In the genomic region with DNA sequence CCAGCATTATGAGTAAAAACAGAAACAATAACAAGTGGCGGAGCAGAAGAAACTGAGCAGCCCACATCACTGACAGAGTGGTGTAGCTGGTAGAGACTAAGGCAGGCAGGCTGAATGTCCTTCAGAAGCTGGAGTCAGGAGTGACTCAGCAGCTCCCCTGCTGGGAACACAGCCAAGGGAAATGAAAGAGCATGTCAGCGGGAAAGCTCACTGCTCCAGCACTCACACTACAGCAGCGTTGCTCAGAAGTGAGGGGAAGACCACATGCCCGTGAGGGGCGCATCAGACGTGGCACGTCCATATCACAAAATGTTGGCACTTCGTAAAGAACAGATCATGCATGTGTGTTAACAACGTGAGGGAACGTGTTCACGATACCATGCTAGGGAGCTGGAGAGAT, we compare ENCODE assay signal across 8 mouse cellular contexts. TPM values are rescaled to one million over a fixed set of nuclear protein-coding genes. Genes with fewer than 3 reads are reported as not detected.
A peak's percentile ranks its signal among the peaks of the same experiment; 100 is the strongest.
DNase-seq lines count a peak whose midpoint lies in the region; ATAC-seq and TF ChIP-seq lines count a peak whose summit lies in the region.

No protein-coding gene starts in this region.

- no peak overlapping the region for H3K4me3 ChIP-seq in ES-E14 (ENCODE audit: insufficient read depth in 1 of 2, low read depth in 1 of 2, low read length in 2 of 2, poor library complexity in 1 of 2, severe bottlenecking in 1 of 2)
- H3K4me3 ChIP-seq in hindbrain, embryonic 10.5 days = no peak overlapping the region
- no peak overlapping the region for H3K4me3 ChIP-seq in lung, postnatal 0 days (ENCODE audit: low read depth, low read length)

- no peak overlapping the region for H3K4me2 ChIP-seq in lung, postnatal 0 days (replicated peaks; ENCODE audit: low read depth, low read length)

- TF ChIP-seq CTCF in lung, postnatal 0 days (IDR thresholded peaks at IDR 0.05) = peak; percentile 74

- peak; percentile 81 for ATAC-seq in frontal cortex, adult (ENCODE audit: low TSS enrichment)
- peak; percentile 77 for ATAC-seq in lung, postnatal 0 days

- H3K27ac ChIP-seq in ES-E14 (ENCODE audit: insufficient read depth, low read depth, low read length, poor library complexity, severe bottlenecking) = peak overlapping the region; percentile 78
- no peak overlapping the region for H3K27ac ChIP-seq in hindbrain, embryonic 10.5 days
- no peak overlapping the region for H3K27ac ChIP-seq in lung, postnatal 0 days (ENCODE audit: low read length)

- no peaks in the 10 kb centered on the region for H3K9me3 ChIP-seq in ES-E14 (ENCODE audit: control insufficient read depth, insufficient read depth, low read depth, low read length)
- H3K9me3 ChIP-seq in hindbrain, embryonic 10.5 days = no peaks in the 10 kb centered on the region
- H3K9me3 ChIP-seq in lung, postnatal 0 days (ENCODE audit: low read length) = no peaks in the 10 kb centered on the region

- peak overlapping the region; percentile 13; the same call in 1 of the 2 replicates for H3K9ac ChIP-seq in ES-E14 (ENCODE audit: insufficient read depth, low read depth, low read length, poor library complexity, severe bottlenecking)
- no peak overlapping the region for H3K9ac ChIP-seq in lung, postnatal 0 days (replicated peaks; ENCODE audit: low read depth)

- TF ChIP-seq EP300 in lung, postnatal 0 days (IDR thresholded peaks at IDR 0.05) = no peak

- in situ Hi-C loops in ES-E14 (cut with MboI; ENCODE audit: low sequenced_read_pairs in 2 of 2, unreplicated experiment in 2 of 2) = no loop called here

- WGBS in hindbrain, embryonic 10.5 days = 31% methylated on average over 11 of the region's 11 CpGs
- 15% methylated on average over 11 of the region's 11 CpGs for WGBS in lung, postnatal 0 days

- H3K36me3 ChIP-seq in ES-E14 (ENCODE audit: control insufficient read depth, insufficient read depth, low read length, poor library complexity, severe bottlenecking) = no peaks in the 10 kb centered on the region
- no peaks in the 10 kb centered on the region for H3K36me3 ChIP-seq in hindbrain, embryonic 10.5 days
- H3K36me3 ChIP-seq in lung, postnatal 0 days (ENCODE audit: insufficient read depth, low read length) = no peaks in the 10 kb centered on the region

- no peak for DNase-seq in ES-E14 (ENCODE audit: low read depth, low spot score)
- DNase-seq in cerebellum, adult 11 months = peak; percentile 67
- DNase-seq in hindbrain, embryonic 10.5 days (ENCODE audit: low spot score) = peak; percentile 49
- peak; percentile 71 to 79 for DNase-seq in layer of hippocampus, postnatal 10 days (ENCODE audit: low spot score in 2 of 2)
- peak; percentile 88 for DNase-seq in lung, postnatal 0 days (ENCODE audit: low spot score)
- peak; percentile 81 for DNase-seq in ovary, postnatal 36 days (ENCODE audit: low spot score)
- peak; percentile 46 for DNase-seq in thymus, postnatal 25 days

- peaks cover 85% of the 10 kb centered on the region for H3K27me3 ChIP-seq in hindbrain, embryonic 10.5 days (ENCODE audit: insufficient read depth, poor library complexity, severe bottlenecking)
- peaks cover 9% of the 10 kb centered on the region; the same call in 1 of the 2 replicates for H3K27me3 ChIP-seq in lung, postnatal 0 days (replicated peaks; ENCODE audit: insufficient read depth, low read length)

- H3K4me1 ChIP-seq in ES-E14 (ENCODE audit: control insufficient read depth in 2 of 2, insufficient read depth in 2 of 2, low read length in 2 of 2, poor library complexity in 1 of 2) = peaks cover 12 to 14% of the 10 kb centered on the region in 2 experiments
- peaks cover 50% of the 10 kb centered on the region for H3K4me1 ChIP-seq in hindbrain, embryonic 10.5 days (replicated peaks)
- H3K4me1 ChIP-seq in lung, postnatal 0 days (ENCODE audit: insufficient read depth, low read depth, low read length) = peaks cover 20% of the 10 kb centered on the region; the same call in 1 of the 2 replicates

TF ChIP-seq in ES-E14, 5 proteins besides CTCF, POLR2A, EP300 and RAD21:
- TF ChIP-seq MAFK (IDR thresholded peaks at IDR 0.05; ENCODE audit: insufficient read depth, low read depth, low read length) = peak; percentile 94
- 0 out of 2 replicates have a peak, but pooled peaks have one; percentile 25 for TF ChIP-seq CHD2 (IDR thresholded peaks at IDR 0.05; ENCODE audit: low read depth, low read length)
- no peak for TF ChIP-seq HCFC1 (IDR thresholded peaks at IDR 0.05; ENCODE audit: borderline replicate concordance, insufficient read depth, low read length)
TF ChIP-seq in ES-E14: peak in this region for 2.

RNA-seq across cellular contexts. Expression of gene Abcc4, which starts 3.7 kb away (rescaled TPM):
- total RNA-seq in ES-E14 (2012; rRNA removed) = 36.5 and 110 TPM in 2 replicates
- polyA plus RNA-seq in hindbrain, embryonic 10.5 days (2016; fragmentation: Nextera tagmentation; extraction: Ambion mirVana) = 2.8 and 4.6 TPM in 2 replicates
- 1 to 10 TPM; 7.4 to 7.7 TPM for total RNA-seq in layer of hippocampus, postnatal 10 days (2021)
- 1.0 and 1.2 TPM in 2 replicates for polyA plus RNA-seq in lung, postnatal 0 days (2015; fragmentation: Nextera tagmentation; extraction: Ambion mirVana)
